ENCODE assay signal across 17 mouse cellular contexts in the genomic region with DNA sequence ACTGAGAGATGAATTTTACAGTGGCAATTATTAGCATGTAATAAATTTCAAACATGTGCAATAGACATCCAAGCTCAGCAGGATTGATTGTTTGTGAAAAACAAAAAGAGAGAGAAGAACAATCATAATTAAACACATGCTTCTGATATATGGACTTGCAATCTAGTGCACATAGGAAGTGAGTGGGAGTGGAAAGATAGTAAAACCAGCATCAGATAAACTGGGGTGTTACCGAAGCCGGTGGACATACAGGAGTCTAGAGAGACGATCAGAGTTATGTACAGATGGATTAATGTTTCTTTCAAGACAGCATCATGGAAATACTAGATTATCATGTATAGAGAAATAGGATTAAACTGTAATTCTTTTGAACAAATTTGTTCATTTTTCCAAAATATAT.
"Had no signal": no experiment of that assay in that cellular context is flagged by ENCODE, and none has a peak within 500 bp of the region (broad histone marks: within the 10 kb centered on the region; RNA-seq: fewer than 3 reads in every experiment).

No protein-coding gene starts in this region.

- H3K36me3 ChIP-seq: liver, embryonic 15.5 days; lung, embryonic 15.5 days; midbrain, embryonic 13.5 days; midbrain, embryonic 15.5 days; neural tube, embryonic 12.5 days; stomach, embryonic 15.5 days had no signal

- H3K9ac ChIP-seq: liver, embryonic 15.5 days; lung, embryonic 15.5 days; midbrain, embryonic 13.5 days; midbrain, embryonic 15.5 days; neural tube, embryonic 12.5 days; stomach, embryonic 15.5 days had no signal

- H3K27me3 ChIP-seq: liver, embryonic 15.5 days; lung, embryonic 15.5 days; midbrain, embryonic 13.5 days; midbrain, embryonic 15.5 days; neural tube, embryonic 12.5 days; stomach, embryonic 15.5 days had no signal

- H3K9me3 ChIP-seq: liver, embryonic 15.5 days; lung, embryonic 15.5 days; midbrain, embryonic 13.5 days; midbrain, embryonic 15.5 days; neural tube, embryonic 12.5 days; stomach, embryonic 15.5 days had no signal

- DNase-seq: lung, adult 2 months; lung, postnatal 14 days; lung, postnatal 36 days; right cerebral cortex, postnatal 14 days; thymus, adult 2 months; thymus, postnatal 25 days; thymus, postnatal 4 days had no signal

- H3K4me1 ChIP-seq: liver, embryonic 15.5 days; lung, embryonic 15.5 days; midbrain, embryonic 13.5 days; midbrain, embryonic 15.5 days; neural tube, embryonic 12.5 days; stomach, embryonic 15.5 days had no signal

- H3K27ac ChIP-seq: liver, embryonic 15.5 days; lung, embryonic 15.5 days; macrophage; midbrain, embryonic 13.5 days; midbrain, embryonic 15.5 days; neural tube, embryonic 12.5 days; stomach, embryonic 15.5 days; stomach, postnatal 0 days had no signal

- H3K4me3 ChIP-seq: liver, embryonic 15.5 days; lung, embryonic 15.5 days; midbrain, embryonic 13.5 days; midbrain, embryonic 15.5 days; neural tube, embryonic 12.5 days; stomach, embryonic 15.5 days had no signal

- ATAC-seq: lung, postnatal 0 days; midbrain, embryonic 13.5 days; midbrain, embryonic 15.5 days had no signal

- H3K4me2 ChIP-seq: liver, embryonic 15.5 days; lung, embryonic 15.5 days; midbrain, embryonic 11.5 days; midbrain, embryonic 13.5 days; midbrain, embryonic 15.5 days; neural tube, embryonic 12.5 days; stomach, embryonic 15.5 days had no signal
